Mouse (Mus musculus): ENCODE measurements around the gene Nkx3-2. TPM values are rescaled to one million over a fixed set of nuclear protein-coding genes. Genes with fewer than 3 reads are reported as not detected.
A peak's percentile ranks its signal among the peaks of the same experiment; 100 is the strongest.

Nkx3-2 gene
- not detected in 2 replicates for total RNA-seq (2021)
- long read RNA-seq, experiment 1 = 0 reads
- long read RNA-seq, experiment 2 = 0 reads

DNA sequence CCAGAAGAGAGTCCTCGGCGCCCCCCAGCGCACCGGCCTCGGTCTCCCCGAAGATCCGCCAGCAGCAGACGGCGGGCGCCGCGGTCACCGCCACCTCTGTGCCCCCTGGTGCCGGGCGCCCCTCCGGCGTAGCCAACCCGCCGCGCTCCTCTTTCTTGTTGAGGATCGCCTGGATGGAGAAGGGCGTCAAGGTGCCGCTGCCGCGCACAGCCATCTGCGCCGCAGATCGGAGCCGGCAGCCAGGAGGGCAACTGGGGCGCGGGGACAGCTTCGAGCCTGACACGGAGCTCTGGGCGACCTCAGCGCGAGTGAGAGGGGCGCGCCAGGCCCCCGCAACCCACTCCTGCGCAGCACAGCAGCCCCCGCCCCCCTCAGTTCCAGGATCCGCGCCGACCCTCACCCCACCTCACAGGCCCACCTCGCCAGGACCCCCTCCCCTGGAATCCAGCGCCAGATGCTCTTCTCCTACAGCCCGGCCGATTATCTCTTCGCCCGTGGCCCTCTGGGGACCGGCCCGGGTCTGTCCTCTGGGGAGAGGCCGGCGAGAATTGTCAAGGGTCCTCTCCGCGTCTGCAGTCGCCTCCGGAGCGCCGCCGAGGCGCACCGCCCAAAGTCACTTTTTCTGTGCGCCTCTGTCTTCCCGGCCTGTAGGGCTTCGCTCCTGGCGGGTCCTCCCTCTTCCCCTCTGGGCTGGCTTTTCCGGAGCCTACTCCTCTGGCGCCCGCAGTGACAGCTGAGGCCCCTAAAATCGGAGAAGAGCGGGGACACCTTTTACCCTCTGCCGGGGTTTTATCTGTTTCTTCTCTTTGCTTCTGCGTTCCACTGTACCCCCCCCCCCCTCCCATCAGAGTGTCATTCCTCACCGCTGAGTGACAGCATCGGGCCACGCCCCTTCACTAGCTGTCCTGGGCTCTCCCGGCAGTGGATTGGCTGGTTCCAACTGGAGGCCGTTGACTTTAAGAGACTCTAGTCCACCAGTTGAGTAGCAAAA lies at the start of gene Nkx3-2:
Gene Nkx3-2 (minus strand): TSS at position 771 of the 991 bp plus-strand sequence.
- peak; percentile 15 for DNase-seq

DNA sequence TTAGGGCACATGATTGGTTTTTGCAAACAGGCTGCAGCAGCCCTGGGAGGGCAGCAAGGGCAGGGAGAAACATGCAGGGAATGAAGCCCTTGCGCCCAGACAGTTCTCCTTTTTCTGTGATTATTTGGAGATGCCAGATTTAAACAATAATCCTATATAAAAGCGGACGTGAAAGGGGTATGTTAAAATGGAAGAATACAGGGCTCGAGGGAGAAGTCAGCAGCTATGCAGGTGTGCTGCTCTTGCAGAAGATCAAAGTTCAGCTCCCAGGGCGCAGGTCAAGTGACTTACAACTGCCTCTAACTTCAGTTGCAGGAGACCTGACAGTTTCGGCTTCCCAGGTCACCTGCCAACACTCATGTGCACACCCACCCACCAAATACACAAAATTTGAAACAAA lies 48.2 kb upstream of the Nkx3-2 start:
- DNase-seq = no peak

DNA sequence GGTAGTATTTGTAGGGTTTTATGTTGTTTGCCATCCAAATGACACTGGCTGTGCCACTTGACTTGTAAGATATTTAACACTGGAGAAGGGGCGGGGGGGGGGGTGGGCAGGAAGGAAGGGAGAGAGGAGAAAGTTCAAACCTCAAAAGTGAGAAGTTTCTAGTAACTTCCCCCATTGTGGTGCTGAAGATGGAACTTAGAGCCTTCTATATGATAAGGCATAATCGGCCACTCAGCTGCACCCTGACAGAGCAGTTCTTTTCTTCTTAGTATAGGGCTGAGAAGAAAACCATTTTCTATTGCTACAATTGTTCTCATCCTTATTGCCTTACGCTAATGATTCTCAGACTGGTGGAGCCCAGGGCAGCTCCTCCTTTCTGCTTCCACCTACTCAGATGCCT lies 47.0 kb upstream of the Nkx3-2 start:
- no peak for DNase-seq

DNA sequence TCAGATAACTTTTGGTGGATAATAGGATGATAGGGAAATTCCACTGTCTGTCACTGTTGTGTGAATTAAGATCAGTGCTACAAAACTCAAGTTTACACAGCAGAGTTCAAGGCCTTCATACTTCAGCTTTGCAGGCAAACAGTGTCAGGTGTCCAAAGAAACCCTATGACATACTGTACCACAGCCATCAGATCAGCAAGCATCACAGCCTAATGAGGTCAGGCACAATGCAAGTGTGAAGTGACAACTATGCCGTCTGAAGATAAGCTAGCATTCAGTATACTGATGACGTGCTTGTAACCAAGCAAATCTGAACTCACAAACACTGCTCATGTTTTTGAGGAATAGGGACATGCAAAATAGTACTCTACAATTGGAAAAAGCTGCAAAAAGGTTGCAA lies 43.1 kb upstream of the Nkx3-2 start:
- DNase-seq = no peak

DNA sequence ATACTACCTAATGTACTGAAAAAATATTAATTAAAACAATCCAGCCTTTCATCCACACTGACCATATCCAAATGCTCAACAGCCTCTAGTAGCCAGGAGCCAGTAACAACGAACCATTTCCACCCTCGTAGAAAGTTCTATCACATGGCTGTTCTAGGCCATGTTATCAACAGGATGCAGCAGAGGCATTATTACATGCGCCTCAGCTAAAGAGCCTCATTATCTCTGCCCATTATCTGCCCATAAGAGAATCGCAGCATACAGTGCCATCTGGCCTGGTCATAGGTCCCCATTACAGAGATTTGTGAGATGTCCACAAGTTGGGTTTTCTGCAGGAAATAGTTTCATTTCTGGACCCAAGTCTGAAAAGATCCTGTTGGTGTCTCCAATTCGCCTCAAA lies 41.9 kb upstream of the Nkx3-2 start:
- no peak for DNase-seq

DNA sequence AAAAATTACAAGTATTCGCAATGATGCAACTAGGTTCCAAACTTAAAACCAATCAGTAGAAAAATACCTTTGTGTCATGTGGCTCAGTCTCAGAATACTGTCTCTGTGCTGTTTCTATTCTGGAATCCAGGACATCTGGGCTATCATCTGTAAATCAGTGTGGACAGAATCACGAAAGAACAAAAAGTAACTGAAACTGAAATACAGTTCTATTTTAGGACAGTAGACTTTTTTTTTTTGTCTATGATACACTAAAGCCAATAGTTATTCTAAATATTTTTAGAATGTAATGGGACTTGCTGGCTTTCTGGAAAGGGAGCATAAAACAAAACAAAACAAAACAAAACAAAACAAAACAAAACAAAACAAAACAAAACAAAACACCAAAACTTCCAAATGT lies 40.8 kb upstream of the Nkx3-2 start:
- DNase-seq = no peak

DNA sequence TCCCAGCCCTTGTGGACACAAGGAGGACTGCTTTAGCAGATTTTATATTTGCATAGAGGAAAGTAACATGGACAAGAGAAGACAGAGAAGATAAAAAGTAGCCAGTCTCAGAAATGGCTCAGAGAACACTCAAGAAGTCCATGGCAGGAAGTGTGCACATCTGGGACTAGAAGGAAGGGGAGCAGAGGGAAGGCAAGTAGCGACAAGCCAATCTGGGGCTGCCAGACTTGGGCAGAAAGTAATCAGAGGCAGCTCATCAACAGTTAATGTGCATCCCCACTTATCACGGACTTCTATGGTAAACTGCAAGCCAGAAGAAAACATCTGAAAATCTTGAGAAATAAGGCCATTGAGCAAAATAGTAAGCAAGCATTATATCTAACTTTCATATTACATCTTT lies 40.3 kb upstream of the Nkx3-2 start:
- no peak for DNase-seq

DNA sequence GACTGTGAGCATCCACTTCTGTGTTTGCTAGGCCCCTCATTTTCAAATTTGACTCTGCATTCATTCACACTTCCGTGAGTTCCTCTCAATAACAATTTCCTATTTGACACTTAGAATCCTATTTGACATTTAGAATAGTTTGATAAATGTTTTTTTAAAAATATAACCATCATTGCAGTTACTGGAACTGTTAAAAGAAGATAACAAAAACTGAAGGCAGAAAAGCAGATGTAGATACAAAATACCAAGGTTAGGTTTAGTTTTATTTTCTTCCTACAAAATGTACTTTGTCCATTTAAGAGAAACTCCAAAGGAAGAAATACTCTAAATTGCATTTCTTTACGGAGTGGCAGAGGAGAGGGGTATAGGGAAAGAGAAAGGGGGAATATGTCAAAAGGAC lies 37.3 kb upstream of the Nkx3-2 start:
- DNase-seq = no peak

DNA sequence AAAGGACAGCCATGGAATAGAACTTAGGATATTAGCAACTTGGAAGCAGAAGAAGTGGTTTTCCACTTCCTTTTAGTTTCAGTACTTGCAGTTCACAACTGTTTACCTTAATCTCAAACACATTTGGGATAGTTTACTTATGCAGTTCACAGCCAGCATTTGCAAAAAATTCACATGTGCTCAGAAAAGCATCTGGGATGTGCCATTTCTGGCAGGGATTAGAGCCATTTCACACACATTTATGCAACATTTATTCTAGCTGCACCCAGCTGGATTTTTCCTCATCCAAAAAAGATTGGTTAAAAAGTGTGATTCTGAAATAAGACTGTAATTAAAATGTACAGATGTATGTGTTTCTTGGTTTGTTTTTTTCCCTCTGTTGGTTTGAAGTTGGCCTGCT lies 30.1 kb upstream of the Nkx3-2 start:
- no peak for DNase-seq

DNA sequence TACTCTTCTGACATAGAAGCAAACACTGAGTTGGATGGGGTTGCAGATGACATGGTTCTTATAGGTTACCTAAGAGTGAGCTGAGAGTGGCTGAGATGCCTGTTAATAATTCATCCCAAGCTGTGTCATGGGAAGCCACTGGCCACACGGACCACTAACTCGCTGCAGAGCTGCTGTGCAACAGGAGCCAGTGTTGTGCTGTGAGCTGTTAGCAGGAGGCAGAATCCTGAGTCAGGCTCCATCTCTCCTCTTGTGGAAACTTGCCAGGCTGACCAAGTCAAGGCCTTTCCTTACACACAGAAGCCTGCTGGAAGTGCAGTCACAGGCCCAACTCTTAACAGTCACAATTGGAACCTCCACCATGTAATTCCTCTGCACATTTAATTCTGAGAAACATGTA lies 26.2 kb upstream of the Nkx3-2 start:
- DNase-seq = peak; percentile 86

DNA sequence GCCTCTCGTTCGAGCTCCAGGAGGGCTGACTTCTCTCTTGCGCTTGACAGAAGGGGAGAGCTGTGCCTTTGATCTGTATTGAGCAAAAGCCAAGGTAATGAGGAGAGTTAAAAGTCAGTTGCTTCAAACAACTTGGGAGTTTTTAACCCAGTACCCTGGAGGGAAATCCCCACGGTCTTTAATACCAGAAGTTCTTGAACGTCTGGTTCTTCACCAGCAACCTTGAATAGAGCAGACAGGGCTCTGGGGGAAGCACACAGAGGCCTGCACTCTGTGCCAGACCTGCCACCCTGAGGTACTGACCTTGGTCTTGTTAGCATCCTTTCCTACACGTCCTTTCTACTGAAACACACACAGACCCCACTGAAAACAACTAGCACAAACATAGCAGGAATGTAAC lies 24.6 kb upstream of the Nkx3-2 start:
- no peak for DNase-seq

DNA sequence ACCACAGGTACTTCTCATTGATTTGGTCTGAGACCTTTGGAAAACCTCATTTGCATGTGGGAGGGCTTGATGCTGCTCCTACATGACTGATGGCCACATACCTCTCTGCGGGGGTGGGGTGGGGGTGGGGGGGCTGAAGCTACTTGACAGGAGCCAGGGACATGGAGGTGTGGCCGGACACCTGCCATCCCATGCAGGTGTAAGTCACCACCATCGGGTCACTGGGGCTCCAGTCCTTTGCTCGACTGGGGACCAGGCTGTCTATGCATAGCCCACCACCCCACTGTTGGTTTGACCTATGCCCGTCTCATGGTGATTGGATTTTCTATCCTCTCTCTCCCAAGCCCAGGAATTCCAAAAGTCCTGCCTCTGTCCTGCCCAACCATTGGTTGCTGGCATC lies 17.6 kb upstream of the Nkx3-2 start:
- DNase-seq = no peak

DNA sequence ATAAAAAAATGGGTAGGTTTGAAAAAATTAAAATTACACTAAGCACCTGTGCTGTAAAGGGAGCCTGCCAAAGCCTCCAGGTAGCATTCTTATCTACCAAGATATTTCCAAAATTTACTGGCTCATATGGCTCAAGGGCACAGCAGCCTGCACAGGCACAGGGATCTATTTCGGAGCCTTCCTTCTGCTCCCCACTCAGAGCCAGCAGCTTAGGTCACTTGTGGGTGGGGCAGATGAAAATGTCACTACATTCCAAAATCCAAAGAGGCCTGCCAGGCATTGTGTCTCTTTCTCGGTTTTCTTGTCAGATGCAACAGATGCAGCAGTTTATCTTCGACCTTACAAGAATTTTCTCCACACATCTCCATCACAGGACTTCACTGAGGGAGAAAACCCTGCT lies 15.7 kb upstream of the Nkx3-2 start:
- no peak for DNase-seq

DNA sequence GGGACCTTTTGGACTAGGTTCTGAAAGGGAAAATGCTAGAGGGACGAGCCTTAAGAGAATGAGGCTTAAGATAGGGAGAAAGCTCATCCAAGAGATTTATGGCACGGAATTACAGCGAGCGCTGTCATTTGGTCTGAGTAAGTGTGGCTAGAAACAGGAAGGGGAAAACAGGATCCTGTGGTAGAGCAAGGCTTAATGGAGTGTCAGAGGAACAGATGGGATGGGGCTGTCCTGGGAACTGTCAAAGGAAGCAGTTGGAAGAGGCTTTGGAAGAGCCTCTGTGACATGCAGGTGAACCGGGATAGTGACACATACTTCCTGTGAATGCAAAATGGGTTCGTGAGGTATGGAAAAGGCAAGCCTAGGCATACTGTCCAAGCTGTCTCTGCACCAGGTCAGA lies 11.4 kb upstream of the Nkx3-2 start:
- DNase-seq = no peak

DNA sequence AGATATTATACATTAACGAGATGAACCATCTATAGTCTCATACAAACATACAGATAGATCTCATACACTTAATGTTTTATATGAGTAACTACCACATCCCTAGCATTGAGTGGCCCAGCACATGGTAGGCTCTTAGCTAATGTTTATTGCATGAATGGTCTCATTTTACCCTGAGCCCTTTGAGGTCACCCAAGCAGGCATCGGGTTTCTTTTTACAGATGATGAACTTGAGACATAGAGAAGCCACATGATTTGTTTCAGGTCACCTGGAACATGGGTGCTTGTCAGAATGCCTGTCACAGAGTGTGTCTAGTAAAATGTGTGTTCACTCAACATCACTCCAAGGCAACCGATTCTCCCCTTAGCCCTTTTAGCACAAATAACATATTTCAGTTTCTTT lies 11.0 kb upstream of the Nkx3-2 start:
- DNase-seq = no peak

DNA sequence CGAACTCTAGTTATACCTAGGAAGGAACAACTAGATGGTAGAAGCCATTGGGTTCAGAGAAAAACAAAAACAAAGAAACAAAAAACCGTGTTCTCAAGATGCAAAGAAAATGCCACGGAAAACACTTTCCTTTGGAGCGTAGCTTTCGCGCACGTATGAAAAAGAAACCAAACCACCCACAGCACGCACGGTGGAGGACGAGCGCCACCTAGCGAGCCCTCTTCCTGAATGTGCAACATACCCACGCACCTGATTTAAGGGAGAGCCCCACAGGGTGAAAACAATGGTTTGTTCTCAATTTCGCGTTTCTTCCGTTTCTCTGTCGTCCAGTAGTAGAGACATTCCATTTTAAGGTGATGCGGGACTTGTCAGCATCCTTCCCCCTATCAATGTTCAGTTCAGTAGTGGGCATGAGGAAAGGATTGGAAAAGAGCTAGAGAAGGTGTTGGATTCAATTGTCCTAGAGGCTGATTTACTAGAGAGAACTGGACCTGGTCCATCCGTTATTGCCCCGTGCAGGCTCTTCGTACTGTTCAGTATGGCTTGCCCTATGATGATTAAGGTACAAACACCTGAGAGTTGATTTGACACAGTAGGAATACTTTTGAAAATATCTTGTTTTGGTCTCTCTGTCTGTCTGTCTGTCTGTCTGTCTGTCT lies 4.2 kb upstream of the Nkx3-2 start:
- DNase-seq = peak; percentile 90

DNA sequence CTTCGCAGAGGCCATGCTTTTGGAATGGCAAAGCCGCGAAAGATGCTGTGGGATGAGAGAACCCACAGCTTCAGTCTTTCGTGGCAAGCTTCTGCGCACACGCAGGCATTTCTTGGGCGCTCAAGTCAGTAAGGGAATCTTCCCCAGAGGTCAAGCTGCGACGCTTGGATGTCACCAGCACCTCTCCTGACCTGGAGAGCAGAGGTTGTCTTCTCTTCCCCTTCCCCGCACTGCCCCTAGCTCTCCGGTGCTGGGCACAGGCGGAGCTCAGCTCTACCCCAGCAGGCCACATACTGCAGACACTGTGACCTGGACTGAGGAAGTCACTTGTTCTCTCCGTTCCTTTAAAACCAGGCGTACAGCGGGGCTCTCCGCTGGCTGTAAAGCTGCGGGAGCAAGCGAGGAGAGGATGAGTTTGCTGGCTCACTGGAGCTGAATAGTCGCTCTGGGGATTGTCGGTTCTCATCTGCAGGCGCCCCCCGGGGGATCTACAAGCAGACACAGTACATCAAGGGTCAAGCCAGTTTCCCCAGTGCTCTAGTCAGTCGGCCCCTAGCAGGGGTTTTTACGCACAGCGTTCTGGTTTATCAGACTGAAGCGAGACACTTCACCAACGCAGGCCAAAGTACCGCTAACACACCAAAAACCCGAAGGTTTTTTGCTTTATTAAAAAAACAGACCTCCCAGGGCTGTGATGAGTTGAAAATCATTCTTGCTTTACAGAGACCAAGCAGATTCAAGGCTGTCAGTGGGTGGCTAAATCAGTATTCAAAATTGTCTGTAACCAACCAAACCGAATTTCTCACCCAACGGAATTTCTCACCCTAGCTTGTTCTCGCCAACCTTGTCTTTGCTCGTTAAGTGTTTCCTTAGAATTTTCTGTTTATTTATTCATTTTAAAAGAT lies 3.2 kb upstream of the Nkx3-2 start:
- DNase-seq = no peak

DNA sequence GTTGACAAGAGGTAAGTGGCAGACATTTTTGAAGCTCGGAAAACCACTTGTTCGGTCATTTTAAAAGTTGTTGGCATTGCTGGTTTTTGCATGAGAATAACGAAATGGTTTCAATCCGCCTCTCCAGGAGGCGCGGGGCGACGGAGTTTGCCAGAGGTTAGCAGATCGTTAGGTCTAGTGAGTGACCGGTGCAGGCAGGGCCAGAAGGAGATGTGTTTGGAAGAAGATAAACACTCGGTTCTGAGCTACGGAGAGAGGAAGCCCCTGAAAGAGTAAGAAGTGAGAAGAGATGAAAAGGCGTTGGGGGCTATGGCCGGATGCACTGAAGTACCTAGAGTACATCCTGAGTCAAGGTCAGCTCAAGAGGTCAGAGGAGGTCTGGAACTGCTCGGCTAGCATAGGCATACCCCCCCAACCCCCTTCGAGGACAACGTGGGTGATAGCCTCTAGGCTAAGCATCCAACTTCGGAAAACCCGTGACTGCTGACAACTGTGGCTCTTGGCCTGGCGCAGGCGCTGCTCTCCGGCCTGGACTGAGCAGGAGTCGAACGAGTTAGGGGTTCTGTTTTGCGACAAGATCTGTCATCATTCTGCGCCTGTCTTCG lies 2.2 kb upstream of the Nkx3-2 start:
- no peak for DNase-seq

DNA sequence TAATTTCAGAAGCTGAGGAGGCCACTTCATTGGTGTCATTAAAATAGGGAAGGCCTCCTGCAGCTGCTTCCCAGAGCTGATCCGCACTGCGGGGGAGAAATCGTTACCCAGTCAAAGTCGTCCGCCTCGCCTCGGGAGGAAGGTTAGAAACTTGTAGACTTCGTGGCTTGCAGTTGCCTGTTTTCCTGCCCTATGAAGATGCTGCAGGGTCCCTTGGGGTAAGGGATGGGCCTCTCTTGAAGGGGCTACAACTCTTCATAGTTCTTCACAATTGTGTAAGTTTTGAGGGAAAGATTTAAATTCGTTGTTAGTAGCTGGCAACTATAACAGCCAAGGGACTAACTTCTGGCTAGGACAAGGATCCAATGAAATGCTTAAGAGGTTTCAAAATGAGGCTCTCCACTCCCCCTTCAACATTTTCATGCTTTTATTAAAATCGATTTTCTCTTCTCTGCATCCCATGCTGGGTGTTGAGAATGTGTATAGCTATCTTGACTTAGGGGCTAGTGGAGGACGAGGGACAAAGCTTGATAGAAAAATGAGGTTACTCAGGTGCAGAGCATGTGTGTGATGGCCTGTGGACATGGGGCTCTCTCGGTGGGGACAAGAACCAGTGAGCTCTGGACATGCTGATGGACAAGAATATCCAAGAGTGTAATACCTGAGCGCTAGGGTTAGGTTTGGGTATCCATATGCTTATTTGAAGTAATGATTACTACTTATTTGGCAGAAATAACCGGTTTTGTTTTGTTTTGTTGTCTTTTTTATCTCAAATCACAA lies 1.5 kb upstream of the Nkx3-2 start:
- no peak for DNase-seq

DNA sequence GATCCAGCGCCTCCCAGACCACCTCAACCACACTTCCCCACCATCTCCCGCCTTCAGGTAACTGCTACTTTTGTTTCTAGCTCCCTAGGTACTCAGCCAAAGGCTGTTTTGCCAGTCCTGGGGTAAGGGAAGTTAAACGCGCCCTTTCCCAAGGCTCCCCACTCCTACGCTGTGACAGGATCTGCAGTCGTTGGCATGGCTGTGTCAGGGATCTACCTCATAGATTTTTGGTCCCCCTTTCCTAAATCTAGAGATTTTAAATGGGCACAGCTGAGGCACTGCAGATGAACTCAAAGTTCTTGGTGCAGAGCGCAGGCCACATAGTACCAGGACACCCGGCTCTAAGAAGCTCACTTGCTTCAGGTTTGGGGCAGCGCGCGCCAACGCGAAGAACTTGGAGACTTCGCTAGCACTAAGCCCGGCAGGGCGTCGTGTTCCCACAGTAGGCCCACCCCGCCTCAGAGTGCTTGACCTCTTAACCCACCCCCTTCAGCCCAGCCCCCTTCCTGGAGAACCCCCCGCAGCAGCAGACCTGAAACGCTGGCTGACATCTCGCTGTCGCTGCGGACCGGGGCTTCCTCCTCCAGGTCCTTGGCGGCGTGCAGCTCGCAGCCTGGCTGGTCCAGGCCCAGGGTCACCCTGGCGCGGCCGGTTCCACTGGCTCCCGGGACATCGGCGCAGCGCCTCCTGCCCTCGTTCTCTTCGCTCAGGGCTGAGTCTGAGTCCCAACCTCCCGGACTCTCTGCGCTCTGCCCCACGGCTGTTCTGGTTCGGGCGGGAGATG lies 1.2 kb downstream of the Nkx3-2 start:
- DNase-seq = peak; percentile 31

All from adrenal gland, postnatal 14 days (tissue).